Mouse (Mus musculus): ENCODE data around the gene Emsy.

DNA sequence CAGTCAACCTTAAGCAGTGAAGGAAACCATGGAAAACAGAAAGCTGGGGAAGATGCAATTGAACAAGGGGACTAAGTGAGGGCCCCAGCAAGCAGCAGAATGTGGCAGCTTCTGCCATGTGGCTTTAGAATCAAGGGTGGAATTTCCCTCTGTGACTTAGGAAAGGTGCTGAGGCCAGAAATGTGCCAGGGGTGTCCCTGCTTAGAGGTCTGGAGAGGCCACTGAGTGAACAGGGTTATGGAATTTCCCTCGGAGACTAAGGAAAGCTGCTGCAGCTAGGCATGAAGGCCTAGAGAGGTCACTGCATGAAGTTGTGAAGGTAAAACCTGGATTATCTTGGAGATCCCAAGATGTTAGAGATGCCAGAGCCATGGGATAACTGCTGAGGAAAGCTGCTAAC lies 33.5 kb upstream of the Emsy start:
- TF ChIP-seq CTCF (IDR thresholded peaks at IDR 0.05; ENCODE audit: low read depth, low read length) = no peak
- TF ChIP-seq POLR2AphosphoS5 (IDR thresholded peaks at IDR 0.05; ENCODE audit: insufficient replicate concordance, low read depth, low read length) = no peak
- no peak for TF ChIP-seq GATA1 (IDR thresholded peaks at IDR 0.05; ENCODE audit: borderline replicate concordance, low read length)

Measured in G1E (cell line).